Mouse (Mus musculus) bone marrow macrophage, adult 2 months (primary cell): ENCODE measurements around the gene Pllp.

Experiments used
- CTCF ChIP-seq: IDR thresholded peaks from 2 replicates; pipeline ENCODE4 v1.5.1; 2012; ENCODE audit warnings: low read depth, mild to moderate bottlenecking, low read length, moderate library complexity
- POLR2A ChIP-seq: IDR thresholded peaks from 2 replicates; pipeline ENCODE4 v1.6.1; 2012; ENCODE audit warnings: mild to moderate bottlenecking, low read depth, low read length, borderline replicate concordance

DNA sequence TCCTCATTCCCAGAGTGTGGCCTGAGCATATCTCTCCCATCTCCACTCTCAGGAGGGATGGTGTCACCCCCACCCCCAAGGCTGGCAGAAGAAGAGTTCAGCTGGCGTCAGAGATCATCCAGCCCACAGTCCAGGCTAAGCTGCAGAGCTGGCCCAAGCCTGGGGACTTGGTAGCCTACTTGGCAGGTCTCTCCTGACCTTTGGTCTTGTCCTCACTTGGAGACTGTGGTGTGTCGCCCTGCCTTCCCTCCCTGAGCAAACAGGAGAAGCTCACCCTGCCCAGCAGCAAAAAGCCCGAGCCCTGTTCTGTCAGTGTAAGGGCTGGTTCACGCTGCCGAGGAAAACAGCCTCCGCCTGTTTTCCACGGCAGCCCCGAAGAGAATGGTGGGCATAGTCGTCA is 10.1 kb downstream of the Pllp start:
- TF ChIP-seq CTCF (no peak), POLR2A (no peak)
